15 mouse cellular contexts compared by ENCODE assay signal in the genomic region with DNA sequence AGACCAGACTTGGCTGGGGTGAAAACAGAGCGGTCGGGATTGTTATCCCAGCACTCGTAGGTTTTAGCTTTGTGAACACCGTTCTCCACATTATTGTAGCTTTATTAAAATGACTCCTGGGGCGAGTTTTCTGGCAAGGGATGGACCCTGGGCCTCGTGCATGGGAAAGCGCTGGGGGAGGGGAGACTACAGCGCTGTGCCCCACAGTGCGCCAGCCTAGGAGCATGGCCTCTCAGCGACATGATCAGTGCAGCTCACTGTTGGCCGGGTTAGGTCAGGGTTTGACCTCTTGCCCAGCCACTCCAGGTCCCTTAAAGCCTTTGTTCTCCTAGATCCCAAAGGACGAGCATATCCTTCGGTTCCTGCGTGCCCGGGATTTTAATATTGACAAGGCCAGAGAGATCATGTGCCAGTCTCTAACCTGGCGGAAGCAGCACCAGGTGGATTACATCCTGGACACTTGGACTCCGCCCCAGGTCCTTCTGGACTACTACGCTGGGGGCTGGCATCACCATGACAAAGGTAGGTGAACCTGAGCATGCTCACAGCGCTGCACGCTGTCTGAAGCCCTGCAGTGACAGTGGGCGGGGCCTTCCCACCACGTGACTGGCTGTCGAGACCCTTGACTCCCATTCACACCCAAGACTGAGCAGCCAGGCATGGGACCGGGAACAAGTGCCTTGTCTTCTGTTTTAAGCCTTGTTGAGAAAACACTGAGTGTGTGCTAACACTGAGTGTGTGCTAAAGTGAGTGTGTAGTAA. TPM values are rescaled to one million over a fixed set of nuclear protein-coding genes. Genes with fewer than 3 reads are reported as not detected.
DNase-seq lines count a peak whose midpoint lies in the region; ATAC-seq and TF ChIP-seq lines count a peak whose summit lies in the region.
"Had no signal": no experiment of that assay in that cellular context is flagged by ENCODE, and none has a peak within 500 bp of the region (broad histone marks: within the 10 kb centered on the region; RNA-seq: fewer than 3 reads in every experiment).

No protein-coding gene starts in this region.

- H3K9me3 ChIP-seq in kidney, embryonic 14.5 days (ENCODE audit: control insufficient read depth, low read length) = no peaks in the 10 kb centered on the region
- H3K9me3 ChIP-seq: limb, embryonic 12.5 days; midbrain, embryonic 12.5 days; neural tube, embryonic 12.5 days had no signal

- 65% methylated on average over 24 of the region's 24 CpGs for WGBS in kidney, embryonic 14.5 days

- no peak overlapping the region for H3K4me3 ChIP-seq in layer of hippocampus, adult 2 months
- no peak overlapping the region for H3K4me3 ChIP-seq in kidney, embryonic 14.5 days (ENCODE audit: low read length)
- H3K4me3 ChIP-seq: limb, embryonic 12.5 days; midbrain, embryonic 12.5 days; neural tube, embryonic 12.5 days had no signal

- no peaks in the 10 kb centered on the region for H3K27me3 ChIP-seq in kidney, embryonic 14.5 days (ENCODE audit: control insufficient read depth, insufficient read depth, low read length)
- H3K27me3 ChIP-seq: limb, embryonic 12.5 days; midbrain, embryonic 12.5 days; neural tube, embryonic 12.5 days; Patski had no signal

- no peak for DNase-seq in cerebellum, adult 11 months
- DNase-seq in layer of hippocampus, adult 2 months (ENCODE audit: low spot score in 2 of 2) = no peak
- DNase-seq in layer of hippocampus, adult 9-10 months (ENCODE audit: low spot score) = no peak
- DNase-seq in lung, postnatal 4 days = peak; percentile 63 to 82
- no peak for DNase-seq in spleen, adult 18-20 months
- no peak for DNase-seq in B cell, adult 2 months
- DNase-seq: adrenal gland, postnatal 36 days; heart, postnatal 4 days had no signal

- H3K9ac ChIP-seq in kidney, embryonic 14.5 days (ENCODE audit: low read depth, low read length) = no peak overlapping the region
- H3K9ac ChIP-seq: limb, embryonic 12.5 days; midbrain, embryonic 12.5 days; neural tube, embryonic 12.5 days had no signal

- TF ChIP-seq CTCF in layer of hippocampus, adult 2 months (conservative IDR thresholded peaks at IDR 0.05) = no peak

- H3K4me2 ChIP-seq in kidney, embryonic 14.5 days (replicated peaks; ENCODE audit: low read depth, low read length) = no peak overlapping the region
- H3K4me2 ChIP-seq: limb, embryonic 12.5 days; midbrain, embryonic 12.5 days; neural tube, embryonic 12.5 days had no signal

- H3K27ac ChIP-seq in layer of hippocampus, adult 2 months = peak overlapping the region; percentile 12; the same call in 1 of the 2 replicates
- no peak overlapping the region for H3K27ac ChIP-seq in kidney, embryonic 14.5 days (ENCODE audit: low read depth, low read length)
- H3K27ac ChIP-seq: limb, embryonic 12.5 days; midbrain, embryonic 12.5 days; neural tube, embryonic 12.5 days had no signal

- peak; percentile 36; the same call in 1 of the 2 replicates for ATAC-seq in cerebellum, adult (ENCODE audit: insufficient number of reproducible peaks, low FRiP score, low TSS enrichment)
- ATAC-seq in kidney, embryonic 14.5 days (ENCODE audit: low FRiP score, low TSS enrichment) = 0 out of 2 replicates have a peak, but pooled peaks have one; percentile 43
- ATAC-seq: forebrain, embryonic 14.5 days; Patski had no signal

- H3K36me3 ChIP-seq in kidney, embryonic 14.5 days (ENCODE audit: control insufficient read depth, insufficient read depth, low read length) = peaks cover 95% of the 10 kb centered on the region

- no peaks in the 10 kb centered on the region for H3K4me1 ChIP-seq in kidney, embryonic 14.5 days (ENCODE audit: control insufficient read depth, insufficient read depth, low read length)
- H3K4me1 ChIP-seq: limb, embryonic 12.5 days; neural tube, embryonic 12.5 days had no signal

RNA-seq across cellular contexts. Expression of a gene that starts 32.0 kb away (rescaled TPM):
- total RNA-seq in layer of hippocampus, adult 2 months (2021) = 100 to 1,000 TPM; 226 to 239 TPM
- polyA plus RNA-seq in kidney, embryonic 14.5 days (2014; fragmentation: Nextera tagmentation; extraction: Ambion mirVana) = 30.2 and 36.5 TPM in 2 replicates

RNA-seq across cellular contexts. Expression of a gene that starts 52.5 kb away (rescaled TPM):
- total RNA-seq in layer of hippocampus, adult 2 months (2021) = 100 to 1,000 TPM; 102 to 114 TPM
- polyA plus RNA-seq in kidney, embryonic 14.5 days (2014; fragmentation: Nextera tagmentation; extraction: Ambion mirVana) = 96.6 and 104 TPM in 2 replicates

Comparison
In these comparisons a context has a peak if more than half of its experiments do, and no peak if none do; other contexts are left out.
1. DNase-seq: peak in lung, postnatal 4 days (2 of 2); none in cerebellum, adult 11 months (single experiment), layer of hippocampus, adult 2 months (0 of 2), layer of hippocampus, adult 9-10 months (single experiment), spleen, adult 18-20 months (0 of 2) and B cell, adult 2 months (0 of 2).